Mouse (Mus musculus) heart, embryonic 15.5 days (tissue): Measurements from ENCODE around the gene Foxe1. TPM values are rescaled to one million over a fixed set of nuclear protein-coding genes. Genes with fewer than 3 reads are reported as not detected.

Experiments used
- ATAC-seq: fragments of 200-750 bp; cut with Nextera tagmentation; replicated peaks from 2 replicates; pipeline ENCODE4 v1.8.0; 2017; ENCODE audit warnings: low read depth, moderate TSS enrichment; ENCODE audit not compliant: insufficient number of reproducible peaks, insufficient read depth, low FRiP score
- H3K27ac ChIP-seq: fragments of 300-500 bp; sonication (generic); 2 replicates; pipeline ENCODE4 v1.5.1; 2015; ENCODE audit warnings: mild to moderate bottlenecking, inconsistent platforms
- H3K27me3 ChIP-seq: fragments of 300-500 bp; sonication (generic); 2 replicates; pipeline ENCODE4 v1.6.1; 2015; ENCODE audit warnings: inconsistent platforms
- H3K36me3 ChIP-seq: fragments of 300-500 bp; sonication (generic); 2 replicates; pipeline ENCODE4 v1.6.1; 2015; ENCODE audit warnings: mild to moderate bottlenecking, inconsistent platforms
- H3K4me1 ChIP-seq: fragments of 300-500 bp; sonication (generic); replicated peaks from 2 replicates; pipeline ENCODE4 v1.6.1; 2015; ENCODE audit warnings: inconsistent platforms
- H3K4me2 ChIP-seq: fragments of 300-500 bp; sonication (generic); 2 replicates; pipeline ENCODE4 v1.6.1; 2015; ENCODE audit warnings: inconsistent platforms, mild to moderate bottlenecking, moderate library complexity
- H3K4me3 ChIP-seq: fragments of 300-500 bp; sonication (generic); 2 replicates; pipeline ENCODE4 v1.5.1; 2015; ENCODE audit warnings: mild to moderate bottlenecking, inconsistent platforms
- H3K9ac ChIP-seq: fragments of 300-500 bp; sonication (generic); 2 replicates; pipeline ENCODE4 v1.6.1; 2015; ENCODE audit warnings: mild to moderate bottlenecking, inconsistent platforms
- H3K9me3 ChIP-seq: fragments of 300-500 bp; sonication (generic); replicated peaks from 2 replicates; pipeline ENCODE4 v1.6.1; 2016; ENCODE audit warnings: inconsistent platforms
- WGBS: fragments of 180-500 bp; shearing (Covaris S2); methylation state at CpG from one replicate; pipeline ENCODE4 v1.1.7; 2015; ENCODE audit warnings: mixed read lengths; 5-methylcytosine and 5-hydroxymethylcytosine counted together
- polyA plus RNA-seq: library from polyadenylated mRNA; unstranded; fragments of >200 nt; fragmentation: Nextera tagmentation; extraction: Ambion mirVana; gene quantifications from 2 replicates; pipeline ENCODE4 v1.2.1, GENCODE M21; 2015

Gene Foxe1
- polyA plus RNA-seq, 1 experiment from 2014 or later: not detected

DNA sequence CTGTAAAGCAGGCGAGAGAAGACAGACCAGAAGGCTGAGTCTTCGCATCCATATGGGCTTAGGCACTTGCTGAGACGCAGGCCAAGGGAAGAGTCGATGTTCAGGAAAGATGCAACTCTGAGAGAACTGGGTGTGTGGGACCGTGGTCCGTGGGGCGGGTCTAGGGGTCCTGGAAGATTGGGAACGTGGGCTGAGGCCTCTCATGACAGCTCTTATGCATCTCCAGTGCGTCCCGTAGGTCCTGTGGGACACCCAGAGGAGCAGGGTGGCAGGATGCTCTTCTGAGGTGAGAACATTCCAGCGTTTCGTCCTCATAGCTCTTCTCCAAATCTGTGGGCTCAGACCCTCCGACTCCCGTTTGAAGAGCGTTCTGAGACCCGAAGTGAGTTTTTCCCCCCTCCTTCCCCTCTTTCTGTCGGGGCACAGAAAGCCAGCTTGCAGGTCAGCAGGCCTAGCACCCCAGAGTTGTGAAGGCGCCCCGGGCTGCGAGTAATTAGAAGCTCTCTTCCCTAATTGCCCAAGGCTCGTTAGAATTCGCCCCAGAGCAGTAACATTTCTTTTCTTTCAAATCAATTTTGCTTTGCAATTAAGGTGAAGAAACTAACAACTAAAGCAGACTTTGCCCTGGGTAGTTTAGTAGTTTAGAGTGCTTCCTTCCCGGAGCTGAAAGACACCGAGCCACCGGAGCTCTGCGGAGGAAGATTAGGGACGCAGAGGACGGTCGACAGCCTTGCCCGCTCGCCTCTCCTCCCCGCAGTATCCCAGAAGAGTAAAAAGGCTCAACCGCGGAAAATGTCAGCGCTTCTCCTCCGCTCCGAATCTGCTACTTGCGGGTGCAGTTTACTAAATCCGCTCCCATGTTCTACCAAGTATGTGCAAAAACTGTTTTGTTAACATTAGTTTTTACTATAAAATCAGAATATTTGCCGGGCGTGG is 4.4 kb downstream of the Foxe1 start:
- H3K4me1 ChIP-seq: peaks cover 19% of the 10 kb centered on the region
- ATAC-seq: no peak
- no peak overlapping the region; the same call in 1 of the 2 replicates for H3K4me3 ChIP-seq
- no peak overlapping the region for H3K9ac ChIP-seq
- H3K9me3 ChIP-seq: no peaks in the 10 kb centered on the region
- 5% methylated on average over 41 of the region's 41 CpGs for WGBS
- no peaks in the 10 kb centered on the region for H3K36me3 ChIP-seq
- H3K27me3 ChIP-seq: peaks cover 99% of the 10 kb centered on the region
- no peak overlapping the region for H3K27ac ChIP-seq
- no peak overlapping the region for H3K4me2 ChIP-seq

DNA sequence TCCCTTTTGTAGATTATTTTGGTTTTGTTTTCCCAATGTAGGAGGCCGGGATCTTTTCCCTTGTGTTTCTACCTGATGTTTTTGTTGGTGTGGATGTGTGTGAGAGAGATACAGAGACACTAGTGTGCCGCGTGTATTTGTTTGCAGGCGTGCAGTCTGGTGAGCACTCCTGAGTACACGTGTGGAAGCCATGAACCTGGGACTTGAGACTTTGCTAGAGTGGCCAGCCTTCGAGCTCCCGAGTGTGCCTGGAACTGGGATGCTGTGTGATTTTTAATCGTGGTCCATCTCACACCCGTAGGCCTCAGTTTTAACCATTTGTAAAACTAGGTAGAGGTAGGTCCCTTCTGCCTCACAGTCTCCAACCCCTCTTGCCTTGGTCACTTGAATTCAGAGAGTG is 5.5 kb downstream of the Foxe1 start:
- no peak for ATAC-seq
- Histone ChIP-seq H3K27ac (no peak overlapping the region), H3K4me3 (no peak overlapping the region), H3K9ac (no peak overlapping the region), H3K27me3 (peaks cover 99% of the 10 kb centered on the region), H3K4me1 (peaks cover 17% of the 10 kb centered on the region), H3K4me2 (no peak overlapping the region), H3K36me3 (no peaks in the 10 kb centered on the region), H3K9me3 (no peaks in the 10 kb centered on the region)
- WGBS: 42% methylated on average over 9 of the region's 9 CpGs

DNA sequence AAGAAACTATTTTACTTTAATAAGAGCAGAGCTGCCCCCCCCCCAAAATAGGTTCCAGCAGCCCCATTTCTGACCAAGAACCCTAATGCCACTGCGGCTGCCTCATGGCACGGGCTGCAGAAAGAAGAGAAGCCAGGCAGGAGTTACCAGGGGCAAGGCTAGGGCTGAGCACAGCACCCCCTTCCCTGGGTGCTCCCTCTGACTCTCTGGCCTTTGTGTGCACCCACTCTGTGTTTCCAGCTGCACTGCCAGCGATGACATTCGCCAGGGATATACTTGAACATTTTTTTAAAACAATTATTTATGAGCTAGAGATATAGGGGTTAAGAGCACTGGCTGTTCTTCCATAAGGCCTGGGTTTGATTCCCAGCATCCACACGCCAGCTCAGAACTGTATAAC is 6.1 kb downstream of the Foxe1 start:
- no peak overlapping the region for H3K4me2 ChIP-seq
- H3K27ac ChIP-seq: no peak overlapping the region
- H3K27me3 ChIP-seq: peaks cover 98% of the 10 kb centered on the region
- no peak overlapping the region for H3K4me3 ChIP-seq
- H3K4me1 ChIP-seq: peaks cover 11% of the 10 kb centered on the region
- no peak overlapping the region for H3K9ac ChIP-seq
- no peak for ATAC-seq
- no peaks in the 10 kb centered on the region for H3K9me3 ChIP-seq
- WGBS: 44% methylated on average over 5 of the region's 5 CpGs
- no peaks in the 10 kb centered on the region for H3K36me3 ChIP-seq

DNA sequence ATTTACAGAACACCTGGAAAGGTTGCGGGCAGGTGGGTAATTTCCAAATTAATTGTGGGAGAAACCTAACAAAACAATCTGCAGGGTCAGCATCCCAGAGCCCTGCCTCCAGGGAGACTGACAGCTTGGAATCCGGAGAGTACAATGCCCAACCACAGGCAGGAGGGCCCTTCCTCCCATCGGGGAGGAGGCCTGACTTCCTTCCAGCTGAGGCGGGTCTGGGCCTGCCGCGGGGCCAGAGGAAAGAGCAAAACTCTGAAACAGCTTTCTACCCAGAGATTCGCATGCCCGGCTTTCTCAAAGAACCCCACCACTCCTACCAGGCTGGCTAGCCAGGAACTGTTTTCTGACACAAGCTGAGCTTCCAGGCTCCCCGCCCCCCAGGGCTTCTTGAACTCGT is 9.6 kb downstream of the Foxe1 start:
- no peak; the same call in 1 of the 2 replicates for ATAC-seq
- Histone ChIP-seq H3K4me3 (no peak overlapping the region), H3K9ac (no peak overlapping the region), H3K4me1 (peaks cover 6% of the 10 kb centered on the region; the same call in 1 of the 2 replicates), H3K27ac (no peak overlapping the region), H3K36me3 (no peaks in the 10 kb centered on the region), H3K27me3 (peaks cover 82% of the 10 kb centered on the region), H3K4me2 (no peak overlapping the region), H3K9me3 (no peaks in the 10 kb centered on the region)
- WGBS: 21% methylated on average over 10 of the region's 10 CpGs

DNA sequence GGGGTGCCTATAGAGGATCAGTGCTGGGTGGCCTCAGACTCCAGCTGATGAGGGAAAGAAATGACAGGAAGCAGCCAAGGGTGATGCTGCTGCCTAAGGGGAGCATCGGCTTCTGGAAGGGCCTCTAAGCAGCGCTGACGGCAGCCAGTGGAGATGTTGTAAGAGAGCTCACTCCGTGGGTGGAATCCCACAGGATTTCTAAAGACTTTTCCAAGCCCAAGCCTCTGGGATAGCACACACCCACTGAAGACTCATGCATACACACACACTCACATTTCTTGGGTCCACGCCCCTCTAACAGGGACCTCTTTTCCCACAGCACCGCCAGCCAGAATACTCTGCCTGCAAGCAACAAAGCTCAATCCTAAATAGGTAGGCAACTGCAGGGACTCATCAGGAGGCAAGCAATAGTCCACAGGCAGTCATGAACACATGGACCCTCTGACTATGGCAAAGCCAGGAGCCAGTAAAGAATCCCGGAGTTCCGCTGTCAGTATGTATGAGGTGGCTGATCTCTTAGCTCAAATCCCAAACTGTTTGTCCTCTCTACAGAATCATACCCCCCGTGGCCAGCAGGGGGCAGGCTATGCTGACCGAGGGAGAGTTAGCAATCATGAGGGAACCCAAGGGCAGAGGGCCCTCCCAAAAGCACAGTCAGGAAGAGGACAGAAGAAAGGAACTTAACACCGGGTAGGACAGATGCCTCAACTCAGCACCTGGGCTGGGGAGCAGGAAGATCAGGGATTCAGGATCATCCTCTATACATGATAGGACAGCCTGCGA is 13.1 kb downstream of the Foxe1 start:
- Histone ChIP-seq H3K4me2 (no peak overlapping the region), H3K4me3 (no peak overlapping the region), H3K9me3 (no peaks in the 10 kb centered on the region), H3K9ac (no peak overlapping the region), H3K27me3 (peaks cover 51% of the 10 kb centered on the region), H3K27ac (no peak overlapping the region), H3K4me1 (peaks cover 9% of the 10 kb centered on the region; the same call in 1 of the 2 replicates), H3K36me3 (no peaks in the 10 kb centered on the region)
- 41% methylated on average over 12 of the region's 12 CpGs for WGBS
- ATAC-seq: no peak

DNA sequence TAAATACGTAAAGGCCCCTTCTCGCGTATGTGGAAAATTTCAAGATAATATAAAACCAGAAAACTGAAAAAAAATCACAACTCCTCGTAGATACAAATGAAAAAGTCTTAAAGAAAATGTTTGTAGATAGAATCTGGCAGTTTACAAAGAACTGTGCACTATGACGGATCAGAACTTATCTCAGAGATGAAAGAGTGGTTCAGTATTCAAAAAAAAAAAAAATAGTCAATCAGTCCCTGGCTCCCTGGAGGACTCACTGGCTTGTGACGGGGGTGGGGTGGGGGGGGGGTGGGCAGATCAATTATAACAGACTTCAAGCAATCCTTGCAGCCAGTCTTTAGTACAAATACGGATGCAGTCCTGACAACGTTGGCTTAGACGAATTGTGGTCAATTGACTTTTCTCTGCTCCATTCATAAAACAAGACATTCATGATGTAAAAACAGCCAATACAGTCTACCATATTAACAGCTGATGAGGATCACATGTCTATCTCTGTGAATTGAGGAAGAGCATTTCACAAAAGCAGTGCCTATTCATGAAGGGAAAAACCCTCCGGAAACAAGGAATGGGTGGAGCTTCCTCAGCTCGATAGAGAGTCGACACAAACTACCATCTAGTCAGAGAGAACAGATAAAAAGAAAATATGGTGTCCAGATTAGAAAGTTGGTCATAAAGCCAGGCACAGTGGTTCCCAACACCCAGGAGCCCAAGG is 16.3 kb downstream of the Foxe1 start:
- Histone ChIP-seq H3K4me2 (no peak overlapping the region), H3K9me3 (no peaks in the 10 kb centered on the region), H3K27me3 (peaks cover 21% of the 10 kb centered on the region), H3K4me1 (0 out of 2 replicates have a peak, but pooled peaks cover 2% of the 10 kb centered on the region), H3K9ac (no peak overlapping the region), H3K27ac (no peak overlapping the region), H3K4me3 (no peak overlapping the region), H3K36me3 (no peaks in the 10 kb centered on the region)
- ATAC-seq: no peak
- 70% methylated on average over 12 of the region's 12 CpGs for whole genome bisulfite sequencing

DNA sequence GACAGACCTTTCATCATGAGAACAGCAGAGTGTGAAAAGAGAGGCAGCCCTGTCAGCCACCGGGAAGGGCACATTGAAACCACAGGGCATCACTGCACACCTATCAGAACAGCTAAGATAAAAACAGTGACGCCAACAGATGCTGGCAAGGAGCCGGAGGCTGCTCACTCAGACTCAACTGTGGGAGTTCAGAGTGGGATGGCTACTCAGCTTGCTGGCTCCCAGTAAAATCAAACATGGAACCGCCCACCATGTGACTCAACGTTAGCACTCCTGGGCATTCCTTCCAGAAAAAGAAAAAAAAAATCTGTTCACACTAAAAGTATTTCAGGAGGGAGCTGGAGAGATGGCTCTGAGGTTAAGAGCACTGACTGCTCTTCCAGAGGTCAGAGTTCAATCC is 17.8 kb downstream of the Foxe1 start:
- no peaks in the 10 kb centered on the region for H3K36me3 ChIP-seq
- 37% methylated on average over 5 of the region's 5 CpGs for WGBS
- H3K4me3 ChIP-seq: no peak overlapping the region
- no peak overlapping the region for H3K27ac ChIP-seq
- H3K4me1 ChIP-seq: 0 out of 2 replicates have a peak, but pooled peaks cover 2% of the 10 kb centered on the region
- no peak overlapping the region for H3K9ac ChIP-seq
- ATAC-seq: no peak; the same call in 1 of the 2 replicates
- peaks cover 17% of the 10 kb centered on the region for H3K27me3 ChIP-seq
- H3K4me2 ChIP-seq: no peak overlapping the region
- H3K9me3 ChIP-seq: no peaks in the 10 kb centered on the region

DNA sequence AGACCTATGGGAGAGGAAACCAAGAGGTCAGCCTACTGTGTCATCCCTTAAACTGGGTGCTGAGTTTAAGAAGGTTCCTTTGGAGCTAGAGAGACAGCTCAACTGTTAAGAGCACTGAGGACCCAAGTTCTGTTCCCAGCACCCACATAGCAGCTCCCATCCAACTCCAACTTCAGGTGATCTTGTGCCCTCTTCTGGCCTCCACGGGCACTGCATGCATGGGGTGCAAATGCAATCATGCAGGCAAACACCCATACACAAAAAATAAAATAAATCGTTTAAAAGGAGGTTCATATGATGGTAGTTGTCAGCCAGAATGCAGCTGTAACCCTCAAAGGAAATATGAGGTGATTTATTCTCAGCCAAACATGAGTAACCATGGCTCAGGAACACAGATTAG is 21.0 kb downstream of the Foxe1 start:
- peaks cover 25% of the 10 kb centered on the region for H3K27me3 ChIP-seq
- WGBS: 69% methylated on average over 2 of the region's 2 CpGs
- ATAC-seq: no peak
- no peak overlapping the region for H3K9ac ChIP-seq
- H3K9me3 ChIP-seq: no peaks in the 10 kb centered on the region
- H3K4me1 ChIP-seq: 0 out of 2 replicates have a peak, but pooled peaks cover 4% of the 10 kb centered on the region
- H3K36me3 ChIP-seq: no peaks in the 10 kb centered on the region
- no peak overlapping the region for H3K4me3 ChIP-seq
- no peak overlapping the region for H3K27ac ChIP-seq
- no peak overlapping the region for H3K4me2 ChIP-seq

DNA sequence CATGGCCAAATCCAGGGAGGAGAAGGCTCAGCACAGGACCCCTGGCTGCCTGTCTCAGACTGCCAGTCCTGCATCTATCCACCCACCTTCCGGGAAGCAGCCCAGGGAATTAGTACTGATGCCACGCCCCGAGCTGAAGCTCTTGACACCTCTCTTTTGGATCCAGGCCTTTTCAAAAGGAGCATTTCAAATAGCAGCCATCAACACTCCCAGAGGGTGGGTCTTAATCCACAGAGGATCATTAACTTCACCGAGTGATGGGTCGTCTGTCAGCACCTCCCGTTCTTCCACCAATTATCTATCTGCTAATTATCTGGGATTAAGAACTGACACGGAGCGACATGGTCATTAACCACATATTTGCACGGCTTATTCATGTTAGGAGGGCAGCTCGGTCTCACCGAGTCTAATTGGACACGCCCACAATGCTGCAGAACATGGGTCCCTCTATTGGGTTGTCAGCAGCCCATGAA is 24.1 kb downstream of the Foxe1 start:
- H3K4me3 ChIP-seq: no peak overlapping the region
- no peaks in the 10 kb centered on the region for H3K9me3 ChIP-seq
- no peak overlapping the region for H3K4me2 ChIP-seq
- H3K9ac ChIP-seq: no peak overlapping the region
- peaks cover 10% of the 10 kb centered on the region for H3K4me1 ChIP-seq
- H3K27me3 ChIP-seq: peaks cover 22% of the 10 kb centered on the region
- ATAC-seq: no peak
- no peak overlapping the region for H3K27ac ChIP-seq
- 9% methylated on average over 12 of the region's 12 CpGs for WGBS
- H3K36me3 ChIP-seq: no peaks in the 10 kb centered on the region

DNA sequence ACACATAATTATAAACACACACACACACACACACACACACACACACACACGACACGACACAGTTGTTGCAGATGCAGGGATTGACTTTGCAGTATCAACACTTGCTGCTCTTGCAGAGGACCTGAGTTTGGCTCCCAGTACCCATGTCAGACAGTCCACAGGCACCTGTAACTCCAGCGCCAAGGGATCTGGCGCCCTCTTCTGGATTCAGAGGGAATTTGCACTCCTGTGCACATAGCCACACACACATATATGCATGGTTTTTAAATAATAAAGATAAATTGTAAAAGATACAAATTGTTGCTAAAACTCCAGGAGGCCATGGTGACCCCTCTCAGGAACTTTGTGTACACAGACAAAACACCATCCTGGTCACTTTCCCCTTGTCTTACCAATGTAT is 25.7 kb downstream of the Foxe1 start:
- no peak overlapping the region for H3K27ac ChIP-seq
- H3K9ac ChIP-seq: no peak overlapping the region
- no peaks in the 10 kb centered on the region for H3K36me3 ChIP-seq
- no peak overlapping the region for H3K4me2 ChIP-seq
- ATAC-seq: no peak
- WGBS: 58% methylated on average over 4 of the region's 4 CpGs
- H3K4me1 ChIP-seq: peaks cover 10% of the 10 kb centered on the region
- no peak overlapping the region for H3K4me3 ChIP-seq
- no peaks in the 10 kb centered on the region for H3K9me3 ChIP-seq
- H3K27me3 ChIP-seq: peaks cover 22% of the 10 kb centered on the region

DNA sequence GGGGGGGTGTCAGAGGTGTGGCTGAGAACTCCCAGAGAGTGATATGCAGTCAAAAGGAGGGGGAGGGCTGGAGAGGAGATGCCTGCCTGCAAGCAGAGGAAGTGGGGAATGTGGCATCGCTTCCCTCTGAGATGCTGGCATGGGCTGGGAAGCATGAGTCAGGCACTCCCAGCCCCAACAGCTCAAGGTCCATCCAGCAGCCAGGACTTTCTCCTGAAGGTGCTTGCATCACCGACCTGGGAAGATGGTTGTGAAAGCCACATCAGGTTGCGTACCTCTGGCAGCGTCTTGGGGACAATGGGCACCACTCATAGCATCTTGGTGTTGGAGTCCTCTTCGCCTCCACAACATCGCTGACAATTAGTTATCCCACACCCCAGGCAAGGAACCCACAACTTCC is 27.0 kb downstream of the Foxe1 start:
- Histone ChIP-seq H3K4me1 (peaks cover 18% of the 10 kb centered on the region), H3K4me3 (no peak overlapping the region), H3K27me3 (peaks cover 22% of the 10 kb centered on the region), H3K4me2 (no peak overlapping the region), H3K9me3 (no peaks in the 10 kb centered on the region), H3K36me3 (no peaks in the 10 kb centered on the region), H3K27ac (no peak overlapping the region), H3K9ac (no peak overlapping the region)
- no peak for ATAC-seq
- WGBS: 30% methylated on average over 6 of the region's 6 CpGs
